Mouse (Mus musculus) spleen, adult 2 months (tissue): ENCODE measurements around the gene Tamm41.

Experiments used
- CTCF ChIP-seq: fragments of 200-500 bp; IDR thresholded peaks from 2 replicates; pipeline ENCODE4 v1.5.1; 2011; ENCODE audit warnings: mild to moderate bottlenecking, inconsistent platforms; ENCODE audit not compliant: insufficient read depth, insufficient read length, insufficient replicate concordance; ENCODE audit errors: extremely low read depth
- POLR2A ChIP-seq: fragments of 200-500 bp; IDR thresholded peaks from 2 replicates; pipeline ENCODE4 v1.6.1; 2011; ENCODE audit warnings: low read depth, low read length, inconsistent platforms

- TF ChIP-seq CTCF (no peak), POLR2A (no peak)
Observed at GRCm38 (mm10) chr6:114997471-114997870, 40.2 kb downstream of the Tamm41 start.
